Comparison of ENCODE assay signal across 9 mouse cellular contexts in genomic region chr11:51823963-51824753, GRCm38 (mm10). TPM values are rescaled to one million over a fixed set of nuclear protein-coding genes. Genes with fewer than 3 reads are reported as not detected.
A peak's percentile ranks its signal among the peaks of the same experiment; 100 is the strongest.
DNase-seq lines count a peak whose midpoint lies in the region; ATAC-seq lines count a peak whose summit lies in the region.
"Had no signal": no experiment of that assay in that cellular context is flagged by ENCODE, and none has a peak within 500 bp of the region (broad histone marks: within the 10 kb centered on the region; RNA-seq: fewer than 3 reads in every experiment).

No protein-coding gene starts in this region.

- no peak overlapping the region for H3K9ac ChIP-seq in forebrain, embryonic 16.5 days (replicated peaks; ENCODE audit: low read depth, low read length)
- H3K9ac ChIP-seq: lung, embryonic 15.5 days had no signal

- no peaks in the 10 kb centered on the region for H3K27me3 ChIP-seq in forebrain, embryonic 16.5 days (replicated peaks; ENCODE audit: control insufficient read depth, insufficient read depth, low read length)
- H3K27me3 ChIP-seq: lung, embryonic 15.5 days had no signal

- ATAC-seq in common myeloid progenitor, adult 5-6 weeks (replicated peaks; ENCODE audit: low read depth, poor library complexity, severe bottlenecking) = peak; percentile 62
- ATAC-seq in forebrain, embryonic 16.5 days = no peak

- DNase-seq in left cerebral cortex, postnatal 4 days = peak; percentile 58
- no peak for DNase-seq in left cerebral cortex, adult 18-20 months (ENCODE audit: low spot score in 2 of 2)
- DNase-seq in adrenal gland, postnatal 14 days = peak; percentile 70
- peak; percentile 77 to 84 for DNase-seq in lung, adult 18-20 months
- DNase-seq in spleen, adult 18-20 months = no peak
- no peak for DNase-seq in c-Kit-positive CD71-positive TER-119-positive erythroid progenitor cells, embryonic 14.5 days (ENCODE audit: low spot score)

- intact Hi-C loops in left cerebral cortex, postnatal 4 days (cut with DNase I) = loop anchor here (5.0 kb wide), 1 partner anchor 143 kb away; the partner anchor contains the start of gene Cdkn2aipnl

- H3K4me1 ChIP-seq in forebrain, embryonic 16.5 days (replicated peaks; ENCODE audit: control insufficient read depth, insufficient read depth, low read length) = no peaks in the 10 kb centered on the region
- H3K4me1 ChIP-seq: lung, embryonic 15.5 days had no signal

- H3K36me3 ChIP-seq in forebrain, embryonic 16.5 days (ENCODE audit: control insufficient read depth, insufficient read depth) = no peaks in the 10 kb centered on the region

- 87% methylated on average over 3 of the region's 3 CpGs for WGBS in forebrain, embryonic 16.5 days

- H3K4me2 ChIP-seq in forebrain, embryonic 16.5 days (ENCODE audit: low read length) = no peak overlapping the region
- H3K4me2 ChIP-seq: lung, embryonic 15.5 days had no signal

- H3K4me3 ChIP-seq in forebrain, embryonic 16.5 days (replicated peaks; ENCODE audit: low read length) = no peak overlapping the region
- H3K4me3 ChIP-seq: lung, embryonic 15.5 days had no signal

- no peak overlapping the region for H3K27ac ChIP-seq in forebrain, embryonic 16.5 days (ENCODE audit: low read length)
- H3K27ac ChIP-seq: lung, embryonic 15.5 days had no signal

- no peaks in the 10 kb centered on the region for H3K9me3 ChIP-seq in forebrain, embryonic 16.5 days (ENCODE audit: control insufficient read depth, low read length)
- H3K9me3 ChIP-seq: lung, embryonic 15.5 days had no signal

RNA-seq across cellular contexts. Expression of gene Jade2, which starts 33.3 kb away (rescaled TPM):
- 1 to 10 TPM; 2.5 to 3.0 TPM for total RNA-seq in left cerebral cortex, postnatal 4 days (2021)
- total RNA-seq in left cerebral cortex, adult 18-20 months (2021) = 10 to 100 TPM; 65.4 to 70.5 TPM
- 11.9 and 15.1 TPM in 2 replicates for total RNA-seq in adrenal gland, postnatal 14 days (2021)
- 8.1 and 12.7 TPM in 2 replicates for total RNA-seq in common myeloid progenitor, adult 5-6 weeks (2017)
- 0.47 and 0.70 TPM in 2 replicates for polyA plus RNA-seq in forebrain, embryonic 16.5 days (2015; fragmentation: Nextera tagmentation; extraction: Ambion mirVana)

Comparison
In these comparisons a context has a peak if more than half of its experiments do, and no peak if none do; other contexts are left out.
1. DNase-seq: peak in left cerebral cortex, postnatal 4 days (single experiment), adrenal gland, postnatal 14 days (single experiment) and lung, adult 18-20 months (2 of 2); none in left cerebral cortex, adult 18-20 months (0 of 2), spleen, adult 18-20 months (0 of 2) and c-Kit-positive CD71-positive TER-119-positive erythroid progenitor cells, embryonic 14.5 days (single experiment).